Mouse (Mus musculus) ES-Bruce4 (cell line): Measurements from ENCODE around the gene Slc28a3.

Experiments used
- CTCF ChIP-seq: IDR thresholded peaks from one replicate; pipeline ENCODE4 v1.8.1; 2011; ENCODE audit warnings: low read depth, low read length
- EP300 ChIP-seq: IDR thresholded peaks from 2 replicates; pipeline ENCODE4 v1.6.1; 2011; ENCODE audit warnings: low read depth, low read length; ENCODE audit not compliant: insufficient read depth
- POLR2A ChIP-seq: IDR thresholded peaks from one replicate; pipeline ENCODE4 v1.8.1; 2011; ENCODE audit warnings: low read length; ENCODE audit not compliant: insufficient read depth

- TF ChIP-seq POLR2A (no peak), CTCF (no peak), EP300 (no peak)
Observed at GRCm38 (mm10) chr13:58537232-58537915, 73.3 kb downstream of the Slc28a3 start.
